Mouse (Mus musculus) midbrain, embryonic 14.5 days (tissue): ENCODE measurements around the gene Farsb. TPM values are rescaled to one million over a fixed set of nuclear protein-coding genes. Genes with fewer than 3 reads are reported as not detected.
A peak's percentile ranks its signal among the peaks of the same experiment; 100 is the strongest.

Source experiments
- ATAC-seq: fragments of 200-750 bp; cut with Nextera tagmentation; 2 replicates; pipeline ENCODE4 v1.8.0; 2017; ENCODE audit warnings: moderate number of reproducible peaks, moderate library complexity; ENCODE audit not compliant: low FRiP score, low TSS enrichment
- DNase-seq: peaks from one replicate; pipeline ENCODE4 v3.0.0-alpha.2; 2015
- H3K27ac ChIP-seq: fragments of 300-500 bp; sonication (generic); replicated peaks from 2 replicates; pipeline ENCODE4 v1.5.1; 2014; ENCODE audit warnings: mild to moderate bottlenecking, low read depth, low read length, moderate library complexity
- H3K27me3 ChIP-seq: fragments of 300-500 bp; sonication (generic); 2 replicates; pipeline ENCODE4 v1.6.1; 2014; ENCODE audit warnings: low read length, control low read depth, mixed read lengths; ENCODE audit not compliant: control insufficient read depth, insufficient read depth
- H3K36me3 ChIP-seq: fragments of 300-500 bp; sonication (generic); 2 replicates; pipeline ENCODE4 v1.6.1; 2014; ENCODE audit warnings: low read length, control low read depth; ENCODE audit not compliant: control insufficient read depth, insufficient read depth
- H3K4me1 ChIP-seq: fragments of 300-500 bp; sonication (generic); 2 replicates; pipeline ENCODE4 v1.6.1; 2014; ENCODE audit warnings: mild to moderate bottlenecking, antibody characterized with exemption, low read length, control low read depth; ENCODE audit not compliant: control insufficient read depth, insufficient read depth
- H3K4me2 ChIP-seq: fragments of 300-500 bp; sonication (generic); 2 replicates; pipeline ENCODE4 v1.6.1; 2014; ENCODE audit warnings: mild to moderate bottlenecking, low read length, moderate library complexity
- H3K4me3 ChIP-seq: fragments of 300-500 bp; sonication (generic); replicated peaks from 2 replicates; pipeline ENCODE4 v1.5.1; 2014; ENCODE audit warnings: low read depth, low read length
- H3K9ac ChIP-seq: fragments of 300-500 bp; sonication (generic); replicated peaks from 2 replicates; pipeline ENCODE4 v1.6.1; 2014; ENCODE audit warnings: mild to moderate bottlenecking, low read length, moderate library complexity
- H3K9me3 ChIP-seq: fragments of 300-500 bp; sonication (generic); 2 replicates; pipeline ENCODE4 v1.6.1; 2016; ENCODE audit warnings: low read length, control low read depth, mixed read lengths; ENCODE audit not compliant: control insufficient read depth
- WGBS: fragments of 180-500 bp; shearing (Covaris S2); extraction: QIAGEN DNeasy Blood & Tissue Kit; methylation state at CpG from one replicate; pipeline ENCODE4 v1.1.7; 2014; 5-methylcytosine and 5-hydroxymethylcytosine counted together
- polyA plus RNA-seq: library from polyadenylated mRNA; unstranded; fragments of >200 nt; fragmentation: Nextera tagmentation; extraction: Ambion mirVana; gene quantifications from 2 replicates; pipeline ENCODE4 v1.2.1, GENCODE M21; 2014

Farsb gene
- polyA plus RNA-seq, 1 experiment from 2014 or later: 168 TPM

- ATAC-seq (no peak), DNase-seq (no peak)
- H3K36me3 ChIP-seq: peaks cover 19% of the 10 kb centered on the region
- WGBS: 92% methylated on average over 6 of the region's 6 CpGs
- no peak overlapping the region for H3K4me3 ChIP-seq
- no peaks in the 10 kb centered on the region for H3K4me1 ChIP-seq
- H3K4me2 ChIP-seq: no peak overlapping the region
- H3K9ac ChIP-seq: no peak overlapping the region
- no peaks in the 10 kb centered on the region for H3K27me3 ChIP-seq
- H3K9me3 ChIP-seq: no peaks in the 10 kb centered on the region
- no peak overlapping the region for H3K27ac ChIP-seq
Observed at GRCm38 (mm10) chr1:78420271-78420670, 68.4 kb downstream of the Farsb start.

DNA sequence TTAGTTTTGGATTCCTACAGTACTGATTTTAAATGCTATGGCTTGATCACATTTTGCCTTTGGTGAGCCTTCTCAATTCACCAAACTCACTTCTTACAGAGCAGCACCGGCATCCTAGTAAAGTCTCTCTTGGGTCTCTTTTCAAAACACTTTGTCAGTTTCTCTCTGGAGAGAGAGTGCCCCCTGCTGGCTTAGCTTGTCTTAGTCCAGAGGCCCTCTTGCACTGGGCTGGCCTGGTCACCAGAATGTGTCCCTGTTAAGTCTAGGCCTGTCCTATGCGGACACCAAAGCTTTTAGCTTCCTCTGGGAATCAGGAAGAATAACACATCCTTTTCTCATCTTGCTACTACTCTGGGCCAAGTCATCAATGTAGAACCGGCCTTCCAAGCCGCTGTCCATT is 69.1 kb downstream of the Farsb start:
- peak; percentile 48; the same call in 1 of the 2 replicates for ATAC-seq
- H3K27ac ChIP-seq: no peak overlapping the region
- peaks cover 15% of the 10 kb centered on the region for H3K36me3 ChIP-seq
- H3K4me3 ChIP-seq: no peak overlapping the region
- DNase-seq: peak; percentile 91
- no peaks in the 10 kb centered on the region for H3K27me3 ChIP-seq
- H3K9me3 ChIP-seq: no peaks in the 10 kb centered on the region
- 45% methylated on average over 4 of the region's 4 CpGs for WGBS
- no peak overlapping the region for H3K4me2 ChIP-seq
- no peaks in the 10 kb centered on the region for H3K4me1 ChIP-seq
- H3K9ac ChIP-seq: no peak overlapping the region

DNA sequence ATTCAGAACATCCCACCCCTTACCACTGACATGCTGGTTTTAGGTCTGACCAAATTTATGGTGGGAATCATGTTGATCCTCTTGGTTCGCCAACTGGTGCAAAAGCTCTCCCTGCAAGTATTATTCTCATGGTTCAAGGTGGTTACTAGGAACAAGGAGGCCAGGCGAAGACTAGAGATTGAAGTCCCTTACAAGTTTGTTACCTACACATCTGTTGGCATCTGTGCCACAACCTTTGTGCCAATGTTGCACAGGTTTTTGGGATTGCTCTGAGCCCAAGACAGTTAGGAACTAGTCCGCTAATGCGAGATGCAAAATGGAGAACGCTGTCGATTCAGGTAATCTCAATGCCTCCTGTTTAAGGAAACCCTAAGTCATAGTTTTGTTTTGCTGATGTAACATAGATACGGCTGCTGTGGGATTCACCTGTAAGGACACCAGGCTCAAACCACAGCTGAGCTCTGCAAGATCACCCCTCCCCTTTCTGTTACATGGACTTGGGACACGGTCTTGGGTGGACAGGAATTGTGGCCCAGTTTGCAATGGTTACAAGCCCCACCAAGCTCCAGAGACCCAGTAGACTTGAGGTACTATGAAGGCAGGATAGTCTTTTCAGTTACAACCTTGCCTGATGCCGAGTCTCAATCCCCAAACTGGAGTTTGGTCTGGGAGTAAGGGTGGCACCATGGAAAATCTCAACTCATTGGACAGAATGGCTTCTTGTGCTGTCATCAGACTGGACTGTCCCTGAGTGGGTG is 71.4 kb downstream of the Farsb start:
- DNase-seq: no peak
- peaks cover 6% of the 10 kb centered on the region for H3K36me3 ChIP-seq
- H3K4me1 ChIP-seq: no peaks in the 10 kb centered on the region
- H3K4me2 ChIP-seq: no peak overlapping the region
- H3K27me3 ChIP-seq: no peaks in the 10 kb centered on the region
- WGBS: 97% methylated on average over 9 of the region's 9 CpGs
- no peaks in the 10 kb centered on the region for H3K9me3 ChIP-seq
- no peak overlapping the region for H3K27ac ChIP-seq
- no peak for ATAC-seq
- H3K9ac ChIP-seq: no peak overlapping the region
- H3K4me3 ChIP-seq: no peak overlapping the region

DNA sequence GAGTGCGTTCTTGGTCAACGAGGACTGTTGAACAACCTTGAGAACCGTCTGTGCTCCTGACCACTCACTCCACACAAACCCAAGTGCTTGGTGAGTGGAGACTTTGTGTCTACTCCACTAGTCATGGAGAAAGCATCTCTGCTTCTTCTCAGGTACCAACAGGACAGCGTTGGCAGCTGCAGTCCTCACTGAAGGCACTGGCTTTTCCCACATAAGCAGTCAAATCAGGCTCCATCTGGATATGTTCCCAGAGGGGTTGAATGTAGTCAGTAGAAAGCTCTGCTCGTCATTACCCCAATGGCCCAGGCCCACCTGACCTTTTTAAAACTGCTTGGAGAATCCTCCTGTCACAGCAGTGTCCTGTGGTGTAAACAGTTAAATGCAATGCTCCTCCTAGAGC is 74.3 kb downstream of the Farsb start:
- H3K27ac ChIP-seq: no peak overlapping the region
- H3K4me3 ChIP-seq: no peak overlapping the region
- H3K27me3 ChIP-seq: no peaks in the 10 kb centered on the region
- WGBS: 86% methylated on average over 5 of the region's 5 CpGs
- H3K36me3 ChIP-seq: peaks cover 4% of the 10 kb centered on the region; the same call in 1 of the 2 replicates
- no peak for DNase-seq
- no peak for ATAC-seq
- H3K4me2 ChIP-seq: no peak overlapping the region
- no peaks in the 10 kb centered on the region for H3K4me1 ChIP-seq
- H3K9me3 ChIP-seq: no peaks in the 10 kb centered on the region
- H3K9ac ChIP-seq: no peak overlapping the region

DNA sequence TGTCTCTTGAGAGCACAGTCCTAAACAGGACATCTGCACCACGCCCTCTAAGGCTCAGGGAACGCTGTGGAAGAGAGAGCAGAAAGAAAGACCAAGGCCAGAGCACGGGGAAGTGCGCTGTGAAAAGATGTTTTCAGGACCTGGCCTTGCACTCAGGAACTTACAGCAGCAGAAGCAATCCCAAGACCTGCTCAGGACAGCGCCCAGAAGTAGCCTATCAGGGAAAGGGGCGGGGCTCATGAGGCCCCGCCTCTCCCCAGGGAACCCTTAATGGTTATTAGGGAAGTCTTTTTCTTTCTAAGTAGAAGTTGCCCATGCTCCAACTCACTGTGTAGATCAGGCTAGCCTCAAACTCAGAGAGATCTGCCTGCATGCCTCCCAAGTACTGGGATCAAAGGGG is 76.0 kb downstream of the Farsb start:
- H3K36me3 ChIP-seq: peaks cover under 1% of the 10 kb centered on the region; the same call in 1 of the 2 replicates
- DNase-seq (no peak), ATAC-seq (no peak)
- no peak overlapping the region for H3K27ac ChIP-seq
- no peak overlapping the region for H3K4me2 ChIP-seq
- WGBS: 31% methylated on average over 7 of the region's 7 CpGs
- no peaks in the 10 kb centered on the region for H3K4me1 ChIP-seq
- H3K9me3 ChIP-seq: no peaks in the 10 kb centered on the region
- H3K27me3 ChIP-seq: no peaks in the 10 kb centered on the region
- no peak overlapping the region for H3K4me3 ChIP-seq
- H3K9ac ChIP-seq: no peak overlapping the region

DNA sequence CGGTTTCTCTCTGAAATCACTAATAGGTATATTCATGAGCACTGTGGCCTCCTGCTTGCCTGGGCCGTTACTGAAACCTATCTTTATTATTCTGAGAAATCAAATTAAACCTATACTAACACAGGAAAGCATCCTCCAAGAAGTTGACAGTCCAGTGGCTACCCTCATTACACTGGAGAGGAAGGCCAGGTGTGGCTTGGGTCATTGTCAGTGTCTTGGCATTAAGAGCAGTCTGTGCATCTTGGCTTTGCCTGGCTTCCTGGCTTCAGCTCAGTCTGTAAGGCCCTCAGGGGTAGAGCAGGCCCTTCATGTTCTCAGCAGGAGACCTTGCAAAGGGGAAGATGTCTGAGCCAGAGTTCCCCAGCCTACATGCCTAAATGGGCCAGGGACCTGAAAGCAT is 79.3 kb downstream of the Farsb start:
- no peaks in the 10 kb centered on the region for H3K27me3 ChIP-seq
- no peak overlapping the region for H3K4me3 ChIP-seq
- no peaks in the 10 kb centered on the region for H3K4me1 ChIP-seq
- no peaks in the 10 kb centered on the region for H3K36me3 ChIP-seq
- no peak overlapping the region for H3K4me2 ChIP-seq
- no peak overlapping the region for H3K9ac ChIP-seq
- no peak overlapping the region for H3K27ac ChIP-seq
- ATAC-seq: no peak
- no peaks in the 10 kb centered on the region for H3K9me3 ChIP-seq
- DNase-seq: no peak
- WGBS: 90% methylated on average over 2 of the region's 2 CpGs

DNA sequence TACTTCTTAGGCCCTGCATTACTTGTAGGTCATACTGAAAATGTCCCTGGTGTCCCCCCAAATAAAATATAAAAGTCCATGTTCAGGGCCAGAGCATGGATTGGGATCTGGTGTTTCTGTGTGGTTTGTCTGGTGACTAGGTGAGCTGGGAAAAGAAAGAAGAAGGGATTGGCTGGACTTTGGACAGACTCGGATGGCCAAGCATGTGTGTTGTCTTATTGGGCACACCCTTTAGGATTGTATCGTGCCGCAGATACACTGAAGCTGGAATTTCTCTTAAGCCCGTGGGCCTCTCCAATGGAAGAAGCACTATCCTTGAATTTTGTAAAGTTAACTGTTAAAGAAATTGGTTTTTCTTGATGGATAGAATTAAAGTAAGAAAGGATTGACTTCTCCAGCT is 87.3 kb downstream of the Farsb start:
- H3K27ac ChIP-seq: no peak overlapping the region
- no peaks in the 10 kb centered on the region for H3K27me3 ChIP-seq
- no peak overlapping the region for H3K9ac ChIP-seq
- ATAC-seq (no peak), DNase-seq (no peak)
- H3K4me3 ChIP-seq: no peak overlapping the region
- no peaks in the 10 kb centered on the region for H3K4me1 ChIP-seq
- no peaks in the 10 kb centered on the region for H3K36me3 ChIP-seq
- no peak overlapping the region for H3K4me2 ChIP-seq
- WGBS: 93% methylated on average over 4 of the region's 4 CpGs
- H3K9me3 ChIP-seq: no peaks in the 10 kb centered on the region

DNA sequence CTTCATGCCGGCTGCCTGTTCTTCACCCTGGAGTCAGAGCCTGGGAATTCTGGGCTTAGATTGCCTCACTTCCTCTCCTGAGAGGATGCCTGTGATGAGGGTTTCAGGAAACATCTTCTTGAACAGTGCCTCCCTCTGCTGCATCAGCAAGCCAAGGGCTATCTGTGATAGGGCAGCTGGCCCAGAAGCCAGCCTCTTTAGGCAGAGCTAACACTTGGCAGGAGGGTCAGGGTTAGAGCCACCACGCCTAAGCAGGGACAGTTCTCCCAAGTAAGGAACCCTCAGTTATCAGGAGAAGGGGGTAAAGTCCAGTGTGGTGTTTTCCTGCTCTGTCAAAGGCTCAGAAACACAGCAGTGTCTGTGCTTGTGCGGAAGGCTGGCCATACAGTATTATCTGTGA is 88.9 kb downstream of the Farsb start:
- Histone ChIP-seq H3K27ac (no peak overlapping the region), H3K36me3 (no peaks in the 10 kb centered on the region), H3K4me1 (no peaks in the 10 kb centered on the region), H3K4me2 (no peak overlapping the region), H3K9me3 (no peaks in the 10 kb centered on the region), H3K9ac (no peak overlapping the region), H3K4me3 (no peak overlapping the region), H3K27me3 (no peaks in the 10 kb centered on the region)
- WGBS: 85% methylated on average over 3 of the region's 3 CpGs
- ATAC-seq (no peak), DNase-seq (no peak)

DNA sequence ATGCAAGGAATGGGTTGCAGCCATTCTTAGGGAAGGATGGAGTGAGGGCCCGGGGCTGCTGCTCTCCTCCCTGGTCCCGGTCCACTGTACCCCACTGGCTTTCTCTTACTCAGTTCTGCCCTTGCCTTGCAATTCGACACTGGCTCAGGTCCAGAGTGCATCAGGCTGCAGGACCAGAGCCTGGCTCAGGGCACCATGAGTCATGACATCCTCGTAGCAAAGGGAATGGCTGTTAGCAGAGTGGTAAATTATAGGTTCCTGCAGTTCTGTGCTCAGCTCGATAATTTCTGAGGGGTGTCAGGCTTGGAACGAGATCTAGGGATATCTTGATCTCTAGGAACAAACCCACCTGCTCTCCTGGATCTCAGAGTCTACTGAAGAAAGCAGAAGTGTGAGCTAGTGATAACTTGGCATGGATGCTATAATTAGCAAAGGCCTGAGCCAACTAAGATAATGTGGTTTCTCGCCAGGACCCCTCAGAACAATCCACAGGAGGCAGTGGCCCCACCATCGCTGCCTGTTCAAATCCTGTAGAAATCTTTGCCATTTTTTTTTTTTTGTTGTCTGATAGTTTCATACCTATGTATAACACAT is 92.3 kb downstream of the Farsb start:
- Histone ChIP-seq H3K27ac (no peak overlapping the region), H3K9ac (no peak overlapping the region), H3K36me3 (no peaks in the 10 kb centered on the region), H3K4me1 (no peaks in the 10 kb centered on the region), H3K27me3 (no peaks in the 10 kb centered on the region), H3K4me2 (no peak overlapping the region), H3K9me3 (no peaks in the 10 kb centered on the region), H3K4me3 (no peak overlapping the region)
- DNase-seq (no peak), ATAC-seq (no peak)
- 50% methylated on average over 8 of the region's 8 CpGs for WGBS
